Mouse (Mus musculus): ENCODE measurements at regions not wholly inside any gene's neighbourhood (a gene's known extent, or its start where the extent isn't known, plus 50 kb on each side); places are given as distances from the start of the nearest gene placed in this dataset.

DNA sequence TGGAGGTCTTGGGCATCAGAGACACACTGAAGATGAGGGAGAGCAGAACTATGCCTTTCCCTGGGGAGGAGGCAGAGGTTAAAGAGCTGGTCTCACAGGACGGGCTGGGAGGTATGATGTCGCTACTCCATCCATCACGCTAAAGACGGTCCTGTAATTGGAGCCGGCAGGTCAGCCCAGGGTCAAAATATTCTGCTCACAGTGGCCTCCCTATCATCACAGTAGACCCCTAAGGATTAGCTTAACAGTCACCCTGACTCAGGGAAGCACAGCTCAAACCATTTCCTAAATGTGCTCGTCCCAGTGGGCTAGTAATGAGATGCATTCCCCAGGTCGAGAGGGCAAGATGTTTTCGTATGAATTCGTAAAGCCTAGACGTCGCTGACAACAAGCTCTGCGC, 53.7 kb upstream of the Mon1b start:
- no peak for DNase-seq (ENCODE audit: low spot score)

DNA sequence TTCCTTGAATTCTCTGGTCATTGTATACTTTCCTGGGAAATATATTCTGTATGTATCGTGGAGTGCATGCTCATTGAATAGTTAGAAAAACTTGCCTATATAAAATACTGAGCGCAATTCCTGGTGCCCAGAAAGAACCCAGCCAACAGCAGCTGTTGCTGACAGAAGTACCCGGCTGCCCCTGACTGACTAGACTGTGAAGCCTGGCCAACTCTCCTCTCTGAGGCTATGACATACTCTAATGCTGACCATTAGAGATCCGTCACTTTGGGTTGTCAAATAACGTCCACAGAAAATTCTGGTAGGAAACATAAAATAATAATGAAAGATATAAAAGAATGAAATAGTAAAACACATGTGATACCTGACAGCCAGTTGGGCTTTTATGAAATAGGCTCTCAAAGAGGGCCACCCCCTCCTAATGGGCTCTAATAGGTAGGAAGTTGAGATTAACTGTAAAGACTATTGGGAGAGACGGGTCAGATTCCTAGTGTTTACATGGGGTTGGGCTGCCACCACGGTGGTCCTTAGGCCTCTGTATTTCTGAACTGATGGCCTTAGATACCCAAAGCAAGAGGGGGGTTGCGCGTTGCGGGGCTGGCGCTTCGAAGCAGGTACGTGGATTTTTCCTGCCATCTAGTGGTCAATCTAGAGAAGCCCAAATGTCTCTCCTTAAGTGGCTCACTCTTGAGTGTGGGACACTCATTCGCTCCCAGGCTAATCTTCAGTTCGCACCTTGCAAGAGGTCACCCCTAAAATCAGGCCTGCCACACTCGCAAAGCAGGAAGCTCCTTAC, 53.0 kb upstream of the Mon1b start:
- DNase-seq (ENCODE audit: low spot score): no peak

DNA sequence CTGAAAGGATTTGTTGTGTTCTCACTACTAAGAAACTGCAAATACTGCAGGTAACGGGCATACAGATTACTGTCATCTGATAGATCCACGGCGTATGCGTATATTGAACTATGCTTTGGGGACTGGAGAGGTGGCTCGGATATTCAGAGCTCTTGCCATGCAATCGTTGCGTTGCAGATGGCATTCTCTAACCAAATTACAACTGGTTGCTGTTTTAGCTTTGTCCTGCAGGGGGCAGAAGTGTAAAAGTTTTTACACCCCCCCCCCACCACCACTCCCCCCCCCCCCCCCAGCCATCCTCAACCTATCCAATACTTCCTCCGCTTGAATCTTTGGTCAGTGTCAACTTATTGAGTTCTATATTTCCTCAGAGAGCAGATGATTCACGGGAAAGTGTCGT, 51.6 kb upstream of the Mon1b start:
- no peak for DNase-seq (ENCODE audit: low spot score)
